Mouse (Mus musculus) MEL (cell line): ENCODE measurements around the gene Rnase4. TPM values are rescaled to one million over a fixed set of nuclear protein-coding genes. Genes with fewer than 3 reads are reported as not detected.

ENCODE experiments used
- DNase-seq: peaks from one replicate; pipeline ENCODE4 v3.0.0; 2011; ENCODE audit warnings: low read depth, low spot score
- H3K27ac ChIP-seq: 2 replicates; pipeline ENCODE4 v1.5.1; 2012; ENCODE audit warnings: low read depth, mild to moderate bottlenecking, control low read depth, low read length, moderate library complexity; ENCODE audit not compliant: control insufficient read depth
- H3K27me3 ChIP-seq, 2 experiments: fragments of 150-350 bp in 1 of 2; sonication (generic) in 1 of 2; 2 replicates each; pipeline ENCODE4 v1.6.1; 2012; ENCODE audit warnings: low read length in 2 of 2, mild to moderate bottlenecking in 2 of 2, improper control_type of control experiment in 1 of 2, moderate library complexity in 1 of 2; ENCODE audit not compliant: insufficient read depth in 2 of 2, control insufficient read depth in 1 of 2
- H3K36me3 ChIP-seq, 2 experiments: 2 replicates each; pipeline ENCODE4 v1.6.1; 2012 to 2014; ENCODE audit warnings: low read length in 2 of 2, improper control_type of control experiment in 1 of 2, inconsistent platforms in 1 of 2, mild to moderate bottlenecking in 1 of 2; ENCODE audit not compliant: insufficient read depth in 2 of 2, control insufficient read depth in 1 of 2
- H3K4me1 ChIP-seq, 2 experiments: fragments of 150-350 bp in 1 of 2; sonication (generic) in 1 of 2; 2 replicates each; pipeline ENCODE4 v1.6.1; 2012; ENCODE audit warnings: low read length in 2 of 2, improper control_type of control experiment in 1 of 2, mild to moderate bottlenecking in 1 of 2; ENCODE audit not compliant: insufficient read depth in 2 of 2, control insufficient read depth in 1 of 2
- H3K4me3 ChIP-seq, 2 experiments: fragments of 150-350 bp in 1 of 2; sonication (generic) in 1 of 2; 2 replicates each; pipeline ENCODE4 v1.5.1; 2012; ENCODE audit warnings: low read depth in 2 of 2, low read length in 2 of 2, mild to moderate bottlenecking in 2 of 2, moderate library complexity in 2 of 2, control low read depth in 1 of 2, improper control_type of control experiment in 1 of 2; ENCODE audit not compliant: control insufficient read depth in 1 of 2, insufficient read depth in 1 of 2
- H3K79me2 ChIP-seq: 2 replicates; pipeline ENCODE4 v1.6.1; 2012; ENCODE audit warnings: mild to moderate bottlenecking, low read length, moderate library complexity; ENCODE audit not compliant: control insufficient read depth, poor library complexity, insufficient read depth
- H3K9ac ChIP-seq: 2 replicates; pipeline ENCODE4 v1.6.1; 2012; ENCODE audit warnings: low read depth, mild to moderate bottlenecking, control low read depth, low read length, moderate library complexity; ENCODE audit not compliant: control insufficient read depth, poor library complexity, severe bottlenecking
- H3K9me3 ChIP-seq: fragments of 150-350 bp; sonication (generic); replicated peaks from 2 replicates; pipeline ENCODE4 v1.6.1; 2012; ENCODE audit warnings: mild to moderate bottlenecking, low read length, improper control_type of control experiment, moderate library complexity; ENCODE audit not compliant: insufficient read depth
- CHD2 ChIP-seq: IDR thresholded peaks from 2 replicates; pipeline ENCODE4 v1.6.1; 2011; ENCODE audit warnings: low read length, improper control_type of control experiment
- CTCF ChIP-seq, 3 experiments: IDR thresholded peaks in 2 of 3; conservative IDR thresholded peaks in 1 of 3; 2 replicates each; pipeline ENCODE4 v1.5.1; 2011 to 2012; ENCODE audit warnings: low read length in 3 of 3, low read depth in 2 of 3, mild to moderate bottlenecking in 2 of 3, improper control_type of control experiment in 1 of 3, inconsistent platforms in 1 of 3, mixed read lengths in 1 of 3, moderate library complexity in 1 of 3; ENCODE audit not compliant: control insufficient read depth in 1 of 3, insufficient read depth in 1 of 3, poor library complexity in 1 of 3, severe bottlenecking in 1 of 3
- E2F4 ChIP-seq: IDR thresholded peaks from 2 replicates; pipeline ENCODE4 v1.6.1; 2011; ENCODE audit warnings: low read depth, low read length, improper control_type of control experiment, borderline replicate concordance
- HCFC1 ChIP-seq: IDR thresholded peaks from 2 replicates; pipeline ENCODE4 v1.6.1; 2012; ENCODE audit warnings: low read depth, mild to moderate bottlenecking, inconsistent platforms, low read length, improper control_type of control experiment, moderate library complexity
- KAT2A ChIP-seq: conservative IDR thresholded peaks from 2 replicates; pipeline ENCODE4 v1.6.1; 2012; ENCODE audit warnings: low read depth, low read length, improper control_type of control experiment, inconsistent platforms
- MAFK ChIP-seq: IDR thresholded peaks from 2 replicates; pipeline ENCODE4 v1.6.1; 2011; ENCODE audit warnings: low read depth, mild to moderate bottlenecking, low read length, improper control_type of control experiment, borderline replicate concordance
- MXI1 ChIP-seq: IDR thresholded peaks from 2 replicates; pipeline ENCODE4 v1.6.1; 2011; ENCODE audit warnings: mild to moderate bottlenecking, low read depth, low read length, improper control_type of control experiment
- MYB ChIP-seq: IDR thresholded peaks from 2 replicates; pipeline ENCODE4 v1.6.1; 2011; ENCODE audit warnings: mild to moderate bottlenecking, low read depth, low read length, improper control_type of control experiment
- MYC ChIP-seq: IDR thresholded peaks from 2 replicates; pipeline ENCODE4 v1.6.1; 2011; ENCODE audit warnings: low read depth, mild to moderate bottlenecking, low read length, improper control_type of control experiment, moderate library complexity
- POLR2AphosphoS5 ChIP-seq: IDR thresholded peaks from 2 replicates; pipeline ENCODE4 v1.6.1; 2012; ENCODE audit warnings: low read depth, borderline replicate concordance, mild to moderate bottlenecking, inconsistent platforms, low read length, moderate library complexity, mixed read lengths
- RAD21 ChIP-seq: IDR thresholded peaks from 2 replicates; pipeline ENCODE4 v1.6.1; 2011; ENCODE audit warnings: mild to moderate bottlenecking, low read depth, low read length, improper control_type of control experiment
- RCOR1 ChIP-seq: IDR thresholded peaks from 2 replicates; pipeline ENCODE4 v1.6.1; 2012; ENCODE audit warnings: low read depth, mild to moderate bottlenecking, inconsistent platforms, low read length, improper control_type of control experiment
- SMC3 ChIP-seq: IDR thresholded peaks from 2 replicates; pipeline ENCODE4 v1.6.1; 2011; ENCODE audit warnings: low read depth, low read length, improper control_type of control experiment
- TBP ChIP-seq: IDR thresholded peaks from 2 replicates; pipeline ENCODE4 v1.8.0; 2011; ENCODE audit warnings: low read depth, low read length, improper control_type of control experiment
- TCF12 ChIP-seq: IDR thresholded peaks from 2 replicates; pipeline ENCODE4 v1.6.1; 2014; ENCODE audit warnings: low read depth, mild to moderate bottlenecking, inconsistent platforms, low read length, improper control_type of control experiment, moderate library complexity
- USF2 ChIP-seq, 2 experiments: IDR thresholded peaks; 2 replicates each; pipeline ENCODE4 v1.6.1; 2011 to 2012; ENCODE audit warnings: improper control_type of control experiment in 2 of 2, low read length in 2 of 2, borderline replicate concordance in 1 of 2, inconsistent platforms in 1 of 2, low read depth in 1 of 2, mild to moderate bottlenecking in 1 of 2; ENCODE audit not compliant: insufficient read depth in 1 of 2
- ZC3H11A ChIP-seq: IDR thresholded peaks from 2 replicates; pipeline ENCODE4 v1.6.1; 2012; ENCODE audit warnings: low read depth, mild to moderate bottlenecking, inconsistent platforms, low read length, improper control_type of control experiment
- ZKSCAN1 ChIP-seq: IDR thresholded peaks from 2 replicates; pipeline ENCODE4 v1.6.1; 2012; ENCODE audit warnings: low read depth, mild to moderate bottlenecking, inconsistent platforms, low read length, improper control_type of control experiment, moderate library complexity
- polyA plus RNA-seq, 2 experiments: library from polyadenylated mRNA; stranded (reverse) in 1 of 2; unstranded in 1 of 2; fragments of >175 nt in 1 of 2; fragments of >200 nt in 1 of 2; gene quantifications; 2 replicates each; pipeline versions ENCODE4 v1.2.1 to v1.2.4; 2012; ENCODE audit warnings: low replicate concordance in 2 of 2, low read depth in 1 of 2; ENCODE audit not compliant: insufficient read length in 2 of 2, insufficient read depth in 1 of 2, missing spikeins in 1 of 2
- total RNA-seq: library from RNA; depleted of rRNA; stranded (reverse); fragments of 300-350 nt; gene quantifications from 2 replicates; pipeline ENCODE4 v1.2.3, GENCODE M21; 2012

Gene Rnase4
- total and polyA plus RNA-seq, 3 experiments, result 0.18 TPM; not detected in 2

DNA sequence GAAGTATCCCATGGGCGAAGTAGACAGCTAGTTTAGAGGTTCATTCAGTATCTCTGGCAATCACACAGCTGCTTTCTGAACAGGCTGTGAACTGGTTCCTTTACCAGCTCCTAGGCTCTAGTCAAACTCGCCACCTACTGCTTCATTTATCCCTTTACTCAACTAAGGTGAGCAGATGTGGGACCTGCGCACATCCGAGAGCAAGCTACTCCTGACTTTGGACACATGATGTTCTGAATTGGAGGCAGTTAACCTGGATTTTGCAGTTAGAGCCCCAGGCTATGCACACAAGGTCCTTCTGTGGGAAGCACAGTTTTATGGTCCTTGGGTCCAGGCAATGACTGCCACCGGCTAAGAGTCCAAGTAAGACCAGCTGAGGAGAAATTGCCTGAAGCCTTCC lies 30.1 kb upstream of the Rnase4 start:
- H3K4me1 ChIP-seq, result peaks cover 0 to 6% of the 10 kb centered on the region in 2 experiments; a peak in 2 of 4 replicates

GRCm38 (mm10) chr14:51068956-51069355 lies 21.9 kb upstream of the Rnase4 start:
- Histone ChIP-seq H3K9me3 (no peaks in the 10 kb centered on the region), H3K9ac (no peak overlapping the region), H3K27ac (no peak overlapping the region)
- TF ChIP-seq MXI1 (no peak), RCOR1 (no peak), ZC3H11A (no peak), RAD21 (no peak), SMC3 (no peak), MYB (no peak), HCFC1 (no peak), E2F4 (no peak)
- TF ChIP-seq, all 39 proteins: peak for 0
- no peaks in the 10 kb centered on the region for H3K79me2 ChIP-seq
- H3K4me1 ChIP-seq, result peaks cover 0 to 3% of the 10 kb centered on the region in 2 experiments; a peak in 1 of 4 replicates
- DNase-seq, result no peak
- H3K27me3 ChIP-seq, result peaks cover 0 to 3% of the 10 kb centered on the region in 2 experiments; a peak in 1 of 4 replicates
- H3K4me3 ChIP-seq, result no peak overlapping the region
- H3K36me3 ChIP-seq, result peaks cover 0 to 3% of the 10 kb centered on the region in 2 experiments; a peak in 1 of 4 replicates

More for the DNA sequence above, 30.1 kb upstream of the Rnase4 start:
- H3K79me2 ChIP-seq, result no peaks in the 10 kb centered on the region
- DNase-seq, result no peak
- H3K4me3 ChIP-seq, result no peak overlapping the region
- TF ChIP-seq MAFK, result no peak
- TF ChIP-seq ZKSCAN1, result no peak
- no peak for TF ChIP-seq CHD2
- no peak for TF ChIP-seq MYC
- no peak for TF ChIP-seq RAD21
- TF ChIP-seq USF2 (IDR thresholded peaks at IDR 0.05; ENCODE audit: borderline replicate concordance in 1 of 2, insufficient read depth in 1 of 2, low read depth in 1 of 2, low read length in 2 of 2), result no peak
- no peak for TF ChIP-seq CTCF (IDR thresholded peaks at IDR 0.05 in 2 of 3, conservative IDR thresholded peaks at IDR 0.05 in 1 of 3; ENCODE audit: control insufficient read depth in 1 of 3, insufficient read depth in 1 of 3, low read depth in 2 of 3, low read length in 3 of 3, poor library complexity in 1 of 3, severe bottlenecking in 1 of 3)
- no peak for TF ChIP-seq TBP
- no peak for TF ChIP-seq TCF12
- TF ChIP-seq ZC3H11A, result no peak
- no peak for TF ChIP-seq KAT2A
- no peak for TF ChIP-seq POLR2AphosphoS5
- TF ChIP-seq, all 39 proteins: peak for 0
- Histone ChIP-seq H3K9me3 (no peaks in the 10 kb centered on the region), H3K9ac (no peak overlapping the region), H3K27ac (no peak overlapping the region), H3K36me3 (no peaks in the 10 kb centered on the region; a peak in 1 of 4 replicates), H3K27me3 (no peaks in the 10 kb centered on the region)
